Mouse (Mus musculus) heart, adult 2 months (tissue): Measurements from ENCODE around the gene Fads6.

Experiments used
- CTCF ChIP-seq: fragments of 200-600 bp; IDR thresholded peaks from 2 replicates; pipeline ENCODE4 v1.8.1; 2022; ENCODE audit warnings: antibody characterized with exemption, mild to moderate bottlenecking, moderate library complexity
- POLR2A ChIP-seq: fragments of 200-500 bp; IDR thresholded peaks from 2 replicates; pipeline ENCODE4 v1.6.1; 2011; ENCODE audit warnings: mild to moderate bottlenecking, low read depth, low read length, control low read depth; ENCODE audit not compliant: insufficient read depth

GRCm38 (mm10) chr11:115321906-115322693 is 24.6 kb upstream of the Fads6 start, which contains the start of gene Ush1g:
- no peak for TF ChIP-seq POLR2A
- TF ChIP-seq CTCF: peak; percentile 85
